Mouse (Mus musculus) G1E (cell line): Measurements from ENCODE around the gene Pon1.

Experiments used
- CTCF ChIP-seq: IDR thresholded peaks from 2 replicates; pipeline ENCODE4 v1.5.1; 2012; ENCODE audit warnings: low read depth, low read length, inconsistent platforms, mixed read lengths
- GATA1 ChIP-seq: IDR thresholded peaks from 2 replicates; pipeline ENCODE4 v1.6.1; 2012; ENCODE audit warnings: borderline replicate concordance, low read length, inconsistent platforms, mixed read lengths
- GATA2 ChIP-seq: IDR thresholded peaks from 2 replicates; pipeline ENCODE4 v1.6.1; 2012; ENCODE audit warnings: low read depth, low read length, inconsistent platforms, borderline replicate concordance
- POLR2AphosphoS5 ChIP-seq: IDR thresholded peaks from 2 replicates; pipeline ENCODE4 v1.6.1; 2012; ENCODE audit warnings: low read depth, low read length, inconsistent platforms; ENCODE audit not compliant: insufficient replicate concordance

GRCm38 (mm10) chr6:5167051-5167677 is 26.6 kb downstream of the Pon1 start:
- TF ChIP-seq CTCF (no peak), GATA1 (no peak), GATA2 (no peak), POLR2AphosphoS5 (no peak)
